Mouse (Mus musculus) small intestine, adult 2 months (tissue): ENCODE results near the gene Cdk6. TPM values are rescaled to one million over a fixed set of nuclear protein-coding genes. Genes with fewer than 3 reads are reported as not detected.

Experiments used
- H3K27ac ChIP-seq: fragments of 200-500 bp; 2 replicates; pipeline ENCODE4 v1.5.1; 2012; ENCODE audit warnings: low read depth, low read length, control low read depth, inconsistent platforms; ENCODE audit not compliant: insufficient read depth
- H3K27me3 ChIP-seq: fragments of 200-500 bp; 2 replicates; pipeline ENCODE4 v1.6.1; 2012; ENCODE audit warnings: mild to moderate bottlenecking, moderate library complexity, low read length, inconsistent platforms; ENCODE audit not compliant: control insufficient read depth, insufficient read depth
- H3K36me3 ChIP-seq: fragments of 200-500 bp; 2 replicates; pipeline ENCODE4 v1.6.1; 2012; ENCODE audit warnings: mild to moderate bottlenecking, low read length, control low read depth, inconsistent platforms; ENCODE audit not compliant: control insufficient read depth, insufficient read depth
- H3K4me1 ChIP-seq: fragments of 200-500 bp; 2 replicates; pipeline ENCODE4 v1.6.1; 2012; ENCODE audit warnings: low read length, inconsistent platforms, mixed read lengths; ENCODE audit not compliant: control insufficient read depth, insufficient read depth, insufficient read length
- H3K4me3 ChIP-seq: fragments of 200-500 bp; 2 replicates; pipeline ENCODE4 v1.5.1; 2012; ENCODE audit warnings: low read depth, mild to moderate bottlenecking, control low read depth, inconsistent platforms, low read length, moderate library complexity
- CTCF ChIP-seq: fragments of 200-500 bp; IDR thresholded peaks from 2 replicates; pipeline ENCODE4 v1.5.1; 2012; ENCODE audit warnings: low read depth, mild to moderate bottlenecking, control low read depth, inconsistent platforms, low read length, moderate library complexity, mixed read lengths; ENCODE audit not compliant: insufficient replicate concordance, insufficient read length; ENCODE audit errors: extremely low read depth
- POLR2A ChIP-seq: fragments of 200-500 bp; IDR thresholded peaks from 2 replicates; pipeline ENCODE4 v1.6.1; 2012; ENCODE audit warnings: low read depth, mild to moderate bottlenecking, control low read depth, inconsistent platforms, low read length, moderate library complexity
- WGBS: fragments of 180-500 bp; shearing (Covaris S2); methylation state at CpG from one replicate; pipeline ENCODE4 v1.1.7; 2018; 5-methylcytosine and 5-hydroxymethylcytosine counted together
- polyA plus RNA-seq: library from polyadenylated mRNA; depleted of rRNA; stranded (reverse); fragments of >200 nt; gene quantifications from 2 replicates; pipeline ENCODE4 v1.2.3, GENCODE M21; 2012

Gene Cdk6
- polyA plus RNA-seq, 1 experiment = 7.7 TPM

DNA sequence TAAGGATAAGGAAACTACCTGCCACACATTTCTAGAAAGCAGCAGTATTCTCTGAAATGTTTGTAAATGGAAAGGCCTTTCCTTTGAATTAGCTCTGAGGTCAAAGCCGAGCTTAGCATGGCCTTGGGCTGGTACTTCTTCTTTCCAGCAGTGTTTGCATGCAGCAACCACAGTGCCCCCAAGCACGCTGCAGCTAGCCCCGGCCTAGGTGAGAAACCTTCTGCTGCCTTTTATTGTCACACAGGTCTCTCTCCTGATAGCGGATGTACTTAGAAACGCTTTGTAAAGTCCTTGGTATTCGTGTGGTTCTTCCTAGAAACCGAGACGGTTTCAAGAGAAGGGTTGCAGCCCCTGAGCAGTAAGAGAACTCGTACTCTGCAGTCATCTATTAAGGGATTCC is 119.6 kb downstream of the Cdk6 start:
- no peak for TF ChIP-seq CTCF
- TF ChIP-seq POLR2A = no peak
- 52% methylated on average over 9 of the region's 9 CpGs for WGBS
- Histone ChIP-seq H3K4me3 (no peak overlapping the region), H3K27me3 (no peaks in the 10 kb centered on the region), H3K27ac (no peak overlapping the region), H3K36me3 (no peaks in the 10 kb centered on the region), H3K4me1 (peaks cover 9% of the 10 kb centered on the region; the same call in 1 of the 2 replicates)

DNA sequence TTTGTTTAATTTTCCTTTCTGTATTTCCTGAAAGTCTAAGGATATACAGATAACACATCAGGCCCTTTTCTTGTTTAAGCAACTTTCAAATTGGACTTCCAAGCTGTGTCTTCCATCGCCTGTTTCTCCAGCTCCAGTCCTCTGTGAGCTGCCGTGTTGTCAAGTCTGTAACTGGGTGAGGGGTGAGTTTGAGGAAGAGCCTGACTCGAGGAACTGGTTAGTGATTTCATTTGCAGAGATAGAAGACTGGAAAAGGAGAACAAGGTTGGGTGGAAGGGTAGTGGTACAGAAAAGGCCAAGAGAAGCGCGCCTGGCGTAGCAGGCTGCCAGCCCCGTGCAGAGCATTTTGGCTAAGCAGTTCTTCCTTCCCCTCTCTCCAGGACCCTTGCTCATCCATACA is 120.1 kb downstream of the Cdk6 start:
- WGBS = 73% methylated on average over 7 of the region's 7 CpGs
- no peak overlapping the region for H3K4me3 ChIP-seq
- no peak for TF ChIP-seq POLR2A
- no peak for TF ChIP-seq CTCF
- H3K36me3 ChIP-seq = no peaks in the 10 kb centered on the region
- no peak overlapping the region for H3K27ac ChIP-seq
- no peaks in the 10 kb centered on the region for H3K27me3 ChIP-seq
- peaks cover 13% of the 10 kb centered on the region for H3K4me1 ChIP-seq

DNA sequence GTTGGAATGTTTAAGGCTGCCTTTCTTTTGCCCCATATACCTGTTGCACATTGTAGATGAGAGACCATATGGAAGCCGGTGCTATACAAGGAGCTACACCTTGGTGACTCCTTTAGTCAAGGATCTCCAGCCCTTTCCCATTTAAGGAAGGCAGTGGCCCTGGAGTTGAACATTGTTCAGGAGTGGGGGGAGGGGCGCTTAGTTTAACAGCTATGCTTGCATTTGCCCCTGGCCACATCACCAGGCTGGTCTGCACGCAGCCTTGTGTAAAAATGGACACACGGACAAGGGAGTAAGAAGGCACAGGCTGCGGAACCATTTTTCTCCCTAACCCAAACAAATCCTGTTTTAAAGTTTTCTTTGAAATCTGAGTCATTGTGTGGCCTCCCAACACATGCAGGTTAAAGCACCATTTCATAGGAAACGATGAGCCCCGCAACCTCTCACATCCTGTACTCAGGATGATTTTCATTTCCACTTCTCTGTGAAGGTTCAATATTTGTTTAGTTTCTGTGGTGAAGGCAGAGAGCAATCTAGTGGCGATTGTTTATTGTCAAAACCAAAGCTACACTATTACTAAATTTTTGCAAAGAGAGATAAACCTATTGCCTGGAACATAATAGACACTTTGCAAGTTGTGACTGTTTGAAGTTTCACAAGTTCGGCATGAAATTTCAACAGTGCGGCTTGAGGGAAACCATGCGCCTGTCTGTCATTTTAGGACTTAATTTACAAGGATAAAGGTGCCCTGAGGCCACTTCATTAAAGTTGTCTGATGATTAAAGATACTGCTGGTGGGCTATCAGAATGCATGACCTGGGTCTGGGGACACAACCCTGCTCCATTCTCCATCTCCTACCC is 121.8 kb downstream of the Cdk6 start:
- H3K27me3 ChIP-seq = no peaks in the 10 kb centered on the region
- no peak overlapping the region for H3K4me3 ChIP-seq
- no peak overlapping the region for H3K27ac ChIP-seq
- no peaks in the 10 kb centered on the region for H3K36me3 ChIP-seq
- TF ChIP-seq POLR2A (no peak), CTCF (no peak)
- peaks cover 13% of the 10 kb centered on the region for H3K4me1 ChIP-seq
- 81% methylated on average over 11 of the region's 11 CpGs for WGBS

DNA sequence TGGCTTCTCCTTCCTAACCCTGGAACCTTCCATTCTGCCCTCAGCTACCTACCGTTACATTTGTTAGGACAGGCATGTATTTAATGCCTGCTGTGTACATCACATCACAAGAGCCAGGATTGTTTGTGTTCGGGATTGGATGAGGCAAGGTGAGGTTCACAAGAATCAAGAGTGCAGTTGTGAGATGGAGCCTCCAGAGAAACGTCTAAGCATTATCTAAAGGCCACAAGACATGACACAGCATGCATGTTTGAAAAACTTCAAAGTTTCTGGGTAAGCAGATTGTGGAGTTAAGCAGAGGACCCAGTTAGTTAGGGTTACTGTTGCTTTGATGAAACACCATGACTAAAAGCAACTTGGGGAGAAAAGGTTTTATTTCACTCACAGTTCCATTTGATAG is 122.5 kb downstream of the Cdk6 start:
- 84% methylated on average over 3 of the region's 3 CpGs for WGBS
- TF ChIP-seq CTCF (no peak), POLR2A (no peak)
- H3K27ac ChIP-seq = no peak overlapping the region
- no peaks in the 10 kb centered on the region for H3K36me3 ChIP-seq
- H3K27me3 ChIP-seq = no peaks in the 10 kb centered on the region
- H3K4me1 ChIP-seq = peaks cover 13% of the 10 kb centered on the region
- no peak overlapping the region for H3K4me3 ChIP-seq

DNA sequence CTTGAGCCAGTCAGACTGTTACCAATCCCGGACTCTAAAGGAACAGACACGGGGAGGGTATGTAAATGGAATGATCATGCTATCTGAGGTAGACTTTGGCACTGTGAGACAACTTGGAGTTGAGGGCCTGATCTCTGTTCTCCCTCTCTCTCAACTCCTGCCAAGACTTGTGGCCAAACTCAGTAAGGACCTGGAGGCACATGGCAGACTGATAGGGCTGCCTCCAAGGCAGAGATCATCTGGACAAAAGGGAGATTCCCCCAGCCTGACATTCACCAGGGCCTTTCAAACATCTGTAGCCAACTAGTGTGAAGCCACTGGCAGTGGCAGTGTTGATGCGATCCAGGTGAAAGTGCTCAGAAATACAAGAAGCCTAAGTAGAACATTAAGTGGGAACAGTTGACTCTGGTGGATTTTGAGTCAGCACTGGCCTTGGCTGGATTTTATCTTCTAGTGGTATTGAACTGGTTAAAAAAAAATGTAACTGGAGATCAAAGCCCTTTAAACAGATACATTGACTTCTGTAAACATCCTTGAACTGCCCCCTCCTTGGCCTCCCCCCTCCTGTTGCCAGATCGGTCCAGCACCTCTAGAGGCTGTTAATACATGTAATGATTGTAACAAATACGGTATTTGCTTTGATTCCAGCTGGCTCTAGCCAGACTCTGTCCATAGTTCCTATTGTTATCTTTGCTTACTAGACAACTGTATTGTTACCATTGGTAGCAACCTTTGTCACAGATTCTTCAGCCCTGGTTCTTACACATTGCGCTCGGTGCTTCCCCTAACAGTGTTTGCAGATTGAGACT is 125.0 kb downstream of the Cdk6 start:
- Histone ChIP-seq H3K36me3 (no peaks in the 10 kb centered on the region), H3K27ac (no peak overlapping the region), H3K27me3 (no peaks in the 10 kb centered on the region), H3K4me3 (no peak overlapping the region), H3K4me1 (peaks cover 13% of the 10 kb centered on the region)
- 33% methylated on average over 7 of the region's 7 CpGs for WGBS
- TF ChIP-seq CTCF (no peak), POLR2A (no peak)

DNA sequence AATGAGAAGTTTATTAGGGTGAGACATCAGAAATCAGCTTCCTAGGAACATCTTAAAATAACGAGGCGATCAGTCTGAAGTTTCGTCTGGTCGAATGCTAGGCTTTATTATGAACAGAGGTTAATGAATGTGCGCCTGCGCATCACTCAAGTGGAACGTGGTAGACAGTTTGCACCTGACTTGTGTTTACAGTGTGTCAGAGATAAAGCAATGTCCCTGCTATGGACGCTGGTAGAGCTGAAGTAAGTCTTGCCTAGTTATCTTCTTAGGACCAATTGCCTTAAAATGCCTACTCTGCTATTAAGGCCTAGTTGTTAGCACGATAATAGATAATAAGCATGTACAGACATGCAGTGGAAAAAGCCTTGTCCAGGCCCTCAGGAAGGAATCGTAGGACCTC is 129.6 kb downstream of the Cdk6 start:
- TF ChIP-seq POLR2A = no peak
- no peak for TF ChIP-seq CTCF
- no peak overlapping the region for H3K27ac ChIP-seq
- H3K4me1 ChIP-seq = peaks cover 4% of the 10 kb centered on the region
- no peaks in the 10 kb centered on the region; the same call in 1 of the 2 replicates for H3K36me3 ChIP-seq
- no peaks in the 10 kb centered on the region for H3K27me3 ChIP-seq
- H3K4me3 ChIP-seq = no peak overlapping the region
- WGBS = 87% methylated on average over 10 of the region's 10 CpGs
